Mouse (Mus musculus): ENCODE data around the gene Rbm47.

The Rbm47 gene

GRCm38 (mm10) chr5:66156431-66156962 is 16.4 kb downstream of the Rbm47 start:
- DNase-seq: no peak

DNA sequence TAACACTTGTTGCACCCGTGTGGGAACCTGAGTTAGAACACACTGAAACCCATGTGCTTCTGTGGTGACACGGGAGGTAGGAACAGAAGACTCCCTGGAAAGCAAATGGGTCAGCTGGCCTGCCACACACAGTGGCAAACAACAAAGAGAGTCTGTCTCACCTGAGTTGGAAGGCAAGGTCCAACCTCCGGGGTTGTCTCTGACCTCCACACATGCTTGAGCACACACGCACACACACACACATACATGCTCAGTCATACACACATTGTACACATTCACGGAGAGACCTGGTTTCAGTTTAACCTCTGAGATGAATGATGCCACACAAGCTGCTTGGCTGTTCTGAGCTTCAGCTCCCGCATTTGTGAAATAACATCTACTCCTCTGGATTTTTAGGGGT is 18.3 kb downstream of the Rbm47 start:
- DNase-seq: no peak

DNA sequence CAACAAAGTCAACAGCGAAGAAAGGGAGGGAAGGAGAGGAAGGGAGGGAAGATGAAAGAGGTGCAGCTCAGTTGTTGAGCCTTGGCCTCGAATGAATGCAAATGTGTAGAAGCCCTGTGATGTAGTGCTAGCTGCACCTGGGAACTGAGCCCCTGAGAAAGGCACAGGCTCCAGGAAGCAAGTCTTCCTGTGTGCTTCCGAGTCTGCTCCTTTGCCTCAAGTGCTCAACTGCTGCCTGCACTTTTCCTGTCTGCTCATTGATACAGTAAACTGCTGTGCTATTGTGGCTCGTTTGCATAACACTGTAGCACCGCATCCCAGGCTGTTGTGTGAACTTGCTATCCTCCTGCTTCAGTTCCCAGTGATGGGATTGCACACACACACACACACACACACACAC is 19.4 kb downstream of the Rbm47 start:
- no peak for DNase-seq

DNA sequence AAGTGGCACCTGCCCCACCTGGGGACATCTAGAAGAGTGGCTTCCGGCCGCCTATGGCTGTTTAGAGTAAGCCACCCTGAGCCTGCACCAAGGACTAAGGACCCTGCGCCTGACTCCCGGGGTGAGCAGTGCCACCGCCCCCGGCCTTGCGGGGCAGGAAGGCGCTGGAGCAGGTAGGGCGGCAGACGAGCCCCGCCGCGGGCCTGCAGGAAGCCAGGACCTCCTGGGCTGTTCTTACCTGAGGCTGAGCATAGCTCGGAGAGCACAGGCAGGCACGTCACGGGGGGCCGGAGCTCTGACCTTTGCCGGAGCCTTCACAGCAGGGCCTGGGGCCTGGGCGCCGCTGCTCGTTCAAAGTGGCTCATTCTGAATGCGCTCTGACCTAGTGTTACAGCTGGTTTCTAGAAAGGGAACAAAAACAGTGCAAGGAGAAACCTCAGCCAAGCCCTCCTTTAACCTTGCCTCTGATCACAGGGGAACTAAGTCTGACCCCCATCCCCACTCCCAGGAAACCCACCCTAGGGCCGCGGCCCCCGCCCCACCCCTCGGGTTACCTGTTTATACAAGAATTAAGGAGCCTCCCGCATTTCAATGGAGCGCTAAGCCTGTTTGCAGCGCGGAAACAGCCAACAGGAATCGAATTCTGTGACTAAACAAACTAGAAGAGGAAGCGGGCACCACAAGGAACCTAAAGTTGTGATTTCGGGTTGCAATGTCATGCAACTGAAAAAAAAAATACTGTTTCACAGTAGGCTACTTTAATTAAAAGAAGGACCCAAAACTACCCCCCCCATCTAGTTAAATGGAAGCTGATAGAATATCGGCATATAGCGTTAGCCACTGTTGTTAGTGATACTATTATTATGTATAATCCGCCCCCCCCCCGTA is 21.4 kb downstream of the Rbm47 start:
- DNase-seq: peak; percentile 72

- peak; percentile 81 for DNase-seq
Measured at GRCm38 (mm10) chr5:66150706-66151300, 22.1 kb downstream of the Rbm47 start.

- no peak for DNase-seq
Measured at GRCm38 (mm10) chr5:66150106-66150705, 22.7 kb downstream of the Rbm47 start.

- DNase-seq: no peak
Measured at GRCm38 (mm10) chr5:66149571-66149970, 23.3 kb downstream of the Rbm47 start.

- no peak for DNase-seq
Measured at GRCm38 (mm10) chr5:66149111-66149510, 23.8 kb downstream of the Rbm47 start.

DNA sequence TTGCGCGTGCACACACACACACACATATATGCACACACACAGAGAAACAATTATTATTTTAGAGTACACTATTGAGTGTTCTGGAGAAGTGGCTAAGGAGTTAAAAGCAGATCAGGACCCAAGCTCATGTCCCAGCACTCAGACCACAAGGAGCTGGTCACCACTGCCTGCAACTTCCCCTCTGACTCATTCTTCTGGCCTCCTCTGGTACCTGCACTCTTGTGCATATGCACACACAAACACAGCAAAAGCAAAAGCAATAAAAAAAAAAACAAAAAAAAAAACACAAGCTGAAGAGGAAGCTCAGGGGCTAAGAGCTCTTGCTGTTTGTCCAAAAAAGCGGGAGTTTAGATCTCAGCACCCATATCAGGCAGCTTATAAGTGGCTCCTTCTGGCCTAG is 25.6 kb downstream of the Rbm47 start:
- DNase-seq: no peak

DNA sequence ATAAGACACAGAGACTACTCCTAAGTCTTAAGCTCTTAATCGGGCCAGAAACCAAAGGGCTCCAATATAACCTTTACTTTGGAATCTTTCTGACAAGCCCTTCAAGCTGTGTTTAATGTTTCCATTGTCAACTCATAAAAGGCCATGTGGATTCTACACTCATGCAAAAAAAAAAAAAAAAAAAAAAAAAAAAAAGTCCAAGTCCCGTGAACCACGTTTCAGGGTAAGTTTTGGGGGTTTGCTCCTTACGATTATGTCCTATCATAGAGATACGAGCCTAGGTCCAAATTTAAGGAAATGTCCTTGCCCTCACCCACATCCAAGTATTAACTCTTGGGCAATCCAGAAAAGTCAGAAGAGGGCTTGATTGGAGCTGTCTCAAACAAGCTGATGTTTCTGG is 27.3 kb downstream of the Rbm47 start:
- DNase-seq: no peak

DNA sequence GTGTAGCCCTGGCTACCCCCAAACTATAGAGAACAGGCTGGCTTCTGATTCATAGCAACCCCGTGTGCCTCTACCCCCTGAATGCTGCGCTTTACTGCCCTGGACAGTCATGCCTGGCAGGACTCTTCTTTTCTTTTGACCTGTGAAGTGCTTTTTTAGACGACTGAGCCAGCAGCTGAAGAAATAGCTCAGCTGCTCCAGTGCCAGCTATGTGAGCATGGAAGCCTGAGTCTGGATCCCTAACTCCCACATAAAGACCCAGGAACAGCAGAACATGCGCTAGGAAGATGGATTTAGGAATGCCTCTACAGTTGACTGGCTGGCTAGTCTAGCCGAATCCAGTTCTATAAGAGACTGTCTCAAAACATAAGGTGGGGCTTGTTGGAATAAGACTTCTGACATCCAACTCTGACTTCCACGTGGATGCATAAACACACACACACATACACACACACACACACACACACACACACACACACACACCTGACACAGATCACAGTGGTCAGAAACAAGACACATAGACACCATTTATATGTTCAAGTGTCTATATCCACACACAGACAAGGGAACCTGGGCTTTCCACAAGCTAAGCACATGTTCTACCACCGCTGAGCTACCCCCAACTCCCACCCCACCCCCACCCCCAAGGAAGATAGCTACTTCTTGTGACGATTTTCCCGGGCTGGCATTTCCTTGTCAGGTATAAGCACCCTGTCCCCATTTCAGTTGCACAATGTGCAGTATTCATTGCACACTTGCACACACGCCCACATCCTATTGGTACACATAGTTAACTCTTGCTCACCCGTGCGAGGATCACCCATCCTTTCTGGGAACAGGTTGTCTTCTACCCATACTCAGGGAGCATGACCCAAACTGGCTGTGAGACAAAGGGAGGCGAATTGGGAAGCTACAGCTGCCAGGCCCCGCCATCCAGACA is 29.6 kb downstream of the Rbm47 start:
- no peak for DNase-seq

GRCm38 (mm10) chr5:66141474-66141873 is 31.4 kb downstream of the Rbm47 start:
- no peak for DNase-seq

DNA sequence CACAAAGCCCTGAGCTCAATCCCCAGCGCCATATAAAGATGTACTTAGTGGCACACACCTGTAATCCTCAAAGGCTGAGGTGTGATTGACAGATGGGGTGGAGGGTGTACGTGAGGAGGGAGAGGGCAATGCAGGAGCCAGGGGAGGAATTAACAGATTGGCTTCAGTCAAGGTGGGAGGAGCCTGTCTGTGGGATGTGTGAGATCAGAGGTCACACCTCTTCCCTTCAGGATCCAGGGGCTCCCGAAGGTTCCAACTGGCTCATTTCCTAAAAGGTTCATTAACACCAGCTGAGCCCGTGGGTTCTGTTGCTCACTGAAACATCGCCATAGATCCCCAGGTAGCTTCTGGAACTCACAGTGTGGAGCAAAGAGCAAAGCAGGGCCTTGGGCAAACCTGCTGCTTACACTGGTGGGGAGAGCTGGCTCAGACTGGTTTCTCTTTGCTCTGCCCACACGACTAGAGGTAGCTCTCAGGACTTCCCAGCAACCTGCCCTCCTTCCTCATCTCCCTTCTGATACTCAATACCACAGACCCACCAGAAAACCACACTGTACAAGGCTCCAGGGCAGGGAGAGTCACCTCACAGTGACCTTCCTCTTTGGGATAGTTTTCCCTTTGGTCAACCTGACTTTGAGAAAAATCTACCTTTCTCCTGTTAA is 33.2 kb downstream of the Rbm47 start:
- peak; percentile 36 for DNase-seq

DNA sequence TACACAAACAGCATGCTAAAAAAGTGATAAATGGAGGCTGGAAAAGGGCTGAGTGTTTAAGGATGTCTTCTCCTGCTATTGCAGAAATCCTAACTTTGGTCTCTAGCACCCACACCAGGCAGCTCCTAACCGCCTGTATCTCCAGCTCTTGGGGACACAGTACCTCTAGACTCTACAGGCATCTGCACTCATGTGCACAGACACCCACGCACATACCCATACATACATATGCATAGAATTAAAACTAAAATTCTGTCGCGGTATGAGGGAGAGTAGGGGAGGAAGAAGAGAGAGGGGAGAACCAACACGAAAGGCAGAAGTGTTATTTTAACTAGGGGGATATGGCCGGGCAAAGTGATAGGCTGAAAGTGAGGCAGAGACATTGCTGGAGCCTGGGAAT is 33.7 kb downstream of the Rbm47 start:
- DNase-seq: no peak

- DNase-seq: peak; percentile 26
Measured at GRCm38 (mm10) chr5:66138597-66138996, 34.3 kb downstream of the Rbm47 start.

DNA sequence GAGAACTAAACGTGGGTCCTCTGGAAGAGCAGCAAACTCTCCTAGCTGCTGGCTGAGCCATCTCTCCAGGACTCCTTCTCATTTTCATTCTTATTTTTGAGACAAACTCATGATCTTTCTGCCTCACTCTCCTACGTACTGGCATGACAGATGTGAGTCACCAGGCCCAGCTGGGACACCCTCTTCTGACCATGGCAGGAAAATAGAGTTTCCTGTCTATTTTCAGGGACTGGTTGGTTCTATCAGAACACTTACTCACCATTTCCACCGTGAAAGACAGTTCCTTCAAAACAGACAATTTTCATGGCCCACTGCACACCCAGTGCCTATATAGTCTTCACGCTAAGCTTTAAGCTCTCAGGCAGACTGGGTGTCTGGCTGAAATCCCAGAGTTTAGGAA is 35.7 kb downstream of the Rbm47 start:
- no peak for DNase-seq

DNA sequence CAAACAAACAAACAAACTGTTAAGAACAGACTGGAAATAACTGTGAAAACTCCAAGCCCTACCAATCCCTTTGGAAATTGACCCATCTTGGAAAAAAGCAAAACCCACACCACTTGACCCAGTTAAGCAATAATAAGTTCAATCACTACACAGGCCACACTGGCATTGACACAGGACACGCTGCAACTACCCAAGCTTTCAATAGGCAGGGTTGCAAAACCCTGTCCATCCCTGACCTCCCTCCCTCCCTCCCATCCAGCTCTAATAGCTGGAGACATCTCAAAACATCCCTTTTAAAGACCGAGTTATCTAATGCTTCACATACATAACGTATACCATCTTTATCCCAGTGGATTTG is 37.1 kb downstream of the Rbm47 start:
- no peak for DNase-seq

DNA sequence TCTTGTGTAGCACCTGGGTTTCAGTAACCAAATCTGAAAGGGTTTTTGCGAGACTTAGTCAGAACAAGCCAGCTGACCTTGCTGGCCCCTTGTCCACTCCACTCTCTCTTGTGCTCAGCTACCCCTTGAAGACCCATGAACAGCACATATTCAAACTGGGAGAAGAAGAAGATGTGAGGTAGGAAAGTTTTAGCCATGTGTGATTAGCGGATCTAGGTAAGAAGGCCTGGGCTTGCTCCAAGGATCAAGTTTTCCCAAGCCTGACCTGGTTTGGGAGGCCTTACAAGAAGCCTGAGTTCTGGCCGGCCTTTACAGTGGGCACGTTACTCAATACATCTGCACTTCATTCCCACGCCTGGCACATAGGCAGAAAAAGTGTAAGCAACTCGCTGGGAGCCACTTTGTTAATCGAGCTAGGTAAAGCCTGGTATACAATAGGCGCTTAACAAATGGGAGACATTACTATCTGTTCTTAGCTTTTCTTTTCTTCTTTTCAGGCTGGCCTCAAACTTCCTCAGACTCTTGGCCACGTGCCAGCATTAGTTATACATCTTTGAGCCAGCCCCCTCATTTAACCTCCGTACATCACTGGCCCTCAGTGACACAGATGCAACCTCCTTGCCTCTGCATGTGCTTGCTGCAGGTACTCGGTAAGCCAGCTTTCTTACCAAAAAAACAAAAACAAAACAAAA is 37.6 kb downstream of the Rbm47 start:
- DNase-seq: peak; percentile 31

GRCm38 (mm10) chr5:66134578-66134977 is 38.3 kb downstream of the Rbm47 start:
- DNase-seq: no peak

- DNase-seq: no peak
Measured at GRCm38 (mm10) chr5:66128948-66129347, 44.0 kb downstream of the Rbm47 start.

GRCm38 (mm10) chr5:66125418-66125817 is 47.5 kb downstream of the Rbm47 start:
- no peak for DNase-seq

DNA sequence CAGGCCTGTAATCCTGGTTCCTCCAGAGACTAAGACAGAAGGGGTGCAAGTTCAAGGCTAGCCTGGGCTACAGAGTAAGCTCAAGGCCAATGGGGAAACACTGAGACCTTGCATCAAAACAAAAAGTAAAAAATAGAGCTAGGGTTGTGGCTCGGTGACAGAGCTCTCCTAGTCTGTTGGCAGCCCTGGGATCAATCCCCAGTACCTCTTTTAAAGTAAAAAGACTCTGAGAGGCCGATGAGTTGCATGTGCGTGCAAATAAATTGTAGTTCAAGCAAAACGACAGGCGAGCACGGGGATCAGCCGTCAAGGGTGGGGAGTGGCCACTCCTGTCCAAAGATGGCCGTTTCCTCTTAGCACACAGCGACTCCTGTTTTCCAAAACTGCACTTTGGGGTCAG is 48.0 kb downstream of the Rbm47 start:
- peak; percentile 33 for DNase-seq
